Mouse (Mus musculus): ENCODE results near the gene Arap1.
A peak's percentile ranks its signal among the peaks of the same experiment; 100 is the strongest.

Gene Arap1

DNA sequence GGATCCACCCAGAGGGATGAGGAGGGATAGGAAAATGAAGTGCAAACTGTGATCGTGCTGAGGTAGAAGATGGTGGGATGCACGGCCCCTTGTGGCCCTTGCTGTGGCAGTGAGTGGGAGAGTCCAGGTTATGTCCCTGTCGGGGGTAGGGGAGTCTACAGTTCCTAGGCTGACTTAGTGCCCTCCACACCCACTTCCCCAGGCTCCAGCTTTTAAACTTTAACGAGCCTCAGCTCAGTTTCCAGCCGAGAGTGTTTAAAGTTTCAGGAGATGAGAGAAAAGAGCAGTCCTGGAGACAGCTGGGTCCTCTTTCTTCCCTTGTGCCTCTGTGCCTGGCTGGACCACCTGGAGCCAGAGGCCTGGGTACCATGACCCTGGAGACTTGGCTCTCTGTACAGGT is 20.6 kb upstream of the Arap1 start:
- no peak for DNase-seq (ENCODE audit: low spot score in 2 of 2)

DNA sequence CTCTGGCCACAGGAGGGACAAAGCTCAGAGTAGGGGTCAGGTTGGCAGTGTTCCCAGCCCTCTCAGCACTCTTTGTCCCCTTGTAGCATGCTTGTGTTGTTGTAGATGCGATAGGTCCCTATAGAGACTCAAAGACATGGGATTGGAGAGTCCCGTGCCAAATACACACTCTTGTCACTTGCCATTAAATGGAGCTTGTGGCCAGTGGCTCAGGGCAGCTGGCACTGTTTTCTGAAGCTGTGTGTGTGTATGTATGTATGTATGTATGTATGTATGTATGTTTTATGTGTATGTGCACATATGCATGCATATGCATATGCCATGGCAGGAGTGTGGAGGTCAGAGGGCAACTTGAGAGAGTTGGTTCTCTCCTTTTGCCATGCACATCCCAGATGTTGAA is 20.1 kb upstream of the Arap1 start:
- no peak for DNase-seq (ENCODE audit: low spot score in 2 of 2)

GRCm38 (mm10) chr7:101328621-101329158 is 19.2 kb upstream of the Arap1 start:
- peak; percentile 70 to 81 for DNase-seq (ENCODE audit: low spot score in 2 of 2)

- no peak for DNase-seq (ENCODE audit: low spot score in 2 of 2)
Measured at GRCm38 (mm10) chr7:101329606-101330005, 18.3 kb upstream of the Arap1 start.

DNA sequence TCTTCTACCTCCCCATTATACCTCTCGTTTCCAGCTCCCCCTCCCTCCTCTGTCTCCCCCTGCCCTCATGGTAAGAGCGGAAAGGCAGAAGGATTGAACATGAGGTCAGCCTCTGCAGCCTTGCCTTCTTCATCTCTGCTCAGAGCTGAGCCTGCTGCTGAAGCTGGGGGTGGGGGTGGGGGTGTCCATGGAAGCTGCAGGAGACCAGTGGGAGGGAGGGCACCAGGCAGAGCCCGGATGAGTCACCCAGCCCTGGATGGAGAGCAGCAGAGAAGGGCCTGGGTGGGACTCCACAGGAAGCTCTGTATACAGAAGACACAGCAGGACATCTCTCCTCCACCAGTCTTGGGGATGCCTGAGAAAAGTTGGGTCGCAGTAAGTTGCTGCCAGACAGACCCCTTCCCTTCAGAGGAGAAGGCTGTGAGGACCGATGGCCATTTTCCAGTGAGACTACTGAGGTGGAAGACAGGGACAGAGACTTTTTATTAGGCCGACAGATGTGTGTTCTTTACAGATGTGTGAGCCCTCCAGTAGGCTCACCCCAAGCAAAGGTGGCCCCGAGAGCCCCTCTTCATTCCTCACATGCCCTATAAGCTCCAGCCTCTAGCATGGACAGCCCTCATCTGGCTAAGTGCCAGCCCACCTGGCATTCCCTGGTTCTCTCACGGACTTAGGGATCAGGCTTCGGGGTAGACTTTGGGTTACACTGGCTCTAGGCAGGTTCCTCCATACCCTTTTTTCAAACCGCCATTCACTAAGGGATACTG is 17.6 kb upstream of the Arap1 start:
- DNase-seq (ENCODE audit: low spot score in 2 of 2) = no peak

- DNase-seq (ENCODE audit: low spot score in 2 of 2) = no peak
Measured at GRCm38 (mm10) chr7:101330841-101331173, 17.1 kb upstream of the Arap1 start.

DNA sequence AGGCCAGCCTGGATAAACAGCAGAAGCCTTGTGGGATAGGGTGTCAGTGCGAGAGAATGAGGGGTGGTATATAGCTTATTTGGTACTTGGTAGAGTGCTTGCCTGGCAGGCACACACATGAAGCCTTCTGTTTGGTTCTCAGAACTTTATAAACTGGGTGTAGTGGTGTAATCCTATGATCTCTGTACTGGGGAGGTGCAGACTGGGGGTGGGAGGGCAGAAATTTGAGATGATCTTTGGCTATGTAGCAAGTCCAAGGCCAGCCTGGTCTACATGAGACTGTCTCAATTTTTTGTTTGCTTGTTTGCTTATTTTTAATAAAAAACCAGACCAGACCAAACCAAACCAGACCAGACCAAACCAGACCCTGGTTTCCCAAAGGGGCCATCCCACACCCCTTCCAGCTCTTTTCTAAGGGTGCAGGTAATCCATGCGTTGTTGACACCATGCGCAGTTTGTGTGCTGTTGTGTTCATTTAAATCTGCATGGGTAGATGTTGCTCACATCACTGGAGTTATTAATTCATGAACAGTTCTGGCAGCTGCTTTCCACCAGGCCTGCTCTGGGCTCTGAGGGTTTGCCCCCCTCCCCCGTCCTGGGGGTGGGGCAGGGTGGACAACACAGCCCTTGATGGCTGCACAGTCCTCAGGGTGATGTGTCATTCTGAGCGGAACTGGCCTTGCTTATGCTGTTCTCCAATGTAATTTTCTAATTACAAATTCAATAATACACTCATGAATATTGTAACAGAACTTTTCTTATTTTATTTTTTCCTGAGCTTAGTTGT is 15.6 kb upstream of the Arap1 start:
- no peak for DNase-seq (ENCODE audit: low spot score in 2 of 2)

DNA sequence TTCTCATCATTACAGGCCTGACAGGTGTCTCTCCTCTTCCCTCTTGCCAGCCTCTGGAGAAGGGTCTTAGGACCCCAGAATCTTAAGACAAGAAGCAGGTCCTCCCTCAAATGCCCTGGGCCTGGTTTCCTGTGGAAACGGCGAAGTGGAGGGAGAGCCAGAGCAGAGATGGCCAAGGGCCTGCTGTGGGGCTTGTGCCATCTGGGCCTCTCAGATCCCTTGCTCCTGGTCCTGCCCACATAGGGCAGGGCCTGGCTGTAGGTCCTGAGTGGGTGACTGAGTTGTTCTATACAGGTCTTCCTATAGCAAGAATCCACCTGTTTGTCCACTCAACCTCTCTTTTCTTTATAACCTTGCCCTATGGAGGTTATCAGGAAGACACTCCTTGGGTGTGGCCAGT is 12.6 kb upstream of the Arap1 start:
- DNase-seq (ENCODE audit: low spot score in 2 of 2) = no peak

DNA sequence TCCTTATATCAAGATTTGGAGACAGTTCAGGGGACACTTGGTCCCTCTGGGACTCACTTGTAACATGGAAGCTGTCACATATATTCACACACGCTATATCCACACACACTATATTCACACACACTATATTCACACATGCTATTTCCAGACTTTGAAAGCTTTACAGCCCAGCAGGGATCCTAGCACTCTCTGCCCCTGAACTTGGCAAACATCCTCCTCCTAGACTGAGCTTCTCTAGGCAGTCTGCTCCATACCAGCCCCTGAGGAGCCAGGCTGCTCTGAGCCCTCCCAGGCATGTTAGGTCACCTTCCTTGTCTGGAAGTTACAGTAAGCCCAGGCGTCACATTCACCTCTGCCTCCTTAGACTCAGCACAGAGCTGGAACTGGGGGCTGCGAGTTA is 11.2 kb upstream of the Arap1 start:
- no peak for DNase-seq (ENCODE audit: low spot score in 2 of 2)

GRCm38 (mm10) chr7:101337401-101337800 is 10.5 kb upstream of the Arap1 start:
- no peak for DNase-seq (ENCODE audit: low spot score in 2 of 2)

- DNase-seq (ENCODE audit: low spot score in 2 of 2) = no peak
Measured at GRCm38 (mm10) chr7:101341405-101341804, 6.5 kb upstream of the Arap1 start.

DNA sequence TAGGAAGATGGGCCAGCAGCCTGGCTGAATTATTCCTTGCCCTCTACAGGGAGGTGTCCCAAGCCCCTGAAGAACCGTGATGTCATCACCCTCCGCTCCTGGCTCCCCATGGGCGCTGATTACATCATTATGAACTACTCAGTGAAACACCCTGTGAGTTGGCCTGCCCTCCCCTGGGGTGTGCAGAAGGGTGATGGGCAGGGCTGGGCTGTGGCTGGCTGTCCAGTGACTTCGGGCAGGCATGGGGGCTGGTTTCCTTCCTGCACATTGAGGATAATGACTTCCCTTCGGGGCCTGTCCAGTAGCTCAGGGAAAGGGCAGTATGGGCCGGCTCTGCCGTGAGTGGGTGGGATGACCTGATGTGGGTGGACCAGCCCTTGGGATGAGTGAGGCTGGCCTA is 4.7 kb upstream of the Arap1 start:
- DNase-seq (ENCODE audit: low spot score in 2 of 2) = no peak

DNA sequence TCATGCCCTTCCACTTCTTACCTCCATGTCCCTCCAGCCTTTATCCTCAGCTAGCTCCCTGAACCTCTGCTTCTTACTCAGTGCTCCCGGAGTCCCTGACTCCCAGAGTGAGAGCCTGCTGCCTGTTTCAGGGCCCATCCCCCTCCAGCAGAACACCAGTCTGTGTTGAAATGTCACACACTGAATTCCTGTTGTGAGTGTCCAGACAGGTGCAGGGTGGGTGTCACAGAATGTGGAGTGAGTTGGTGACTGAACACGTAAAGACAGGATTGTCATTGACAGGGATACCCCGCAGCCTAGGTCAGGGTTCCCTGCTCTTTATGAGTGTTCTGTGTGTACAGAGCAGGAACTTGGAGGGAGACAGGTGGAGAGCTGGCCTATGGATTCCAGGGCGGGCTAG is 3.0 kb upstream of the Arap1 start:
- DNase-seq (ENCODE audit: low spot score in 2 of 2) = no peak

GRCm38 (mm10) chr7:101346991-101347390 is 876 bp upstream of the Arap1 start:
- no peak for DNase-seq (ENCODE audit: low spot score in 2 of 2)

DNA sequence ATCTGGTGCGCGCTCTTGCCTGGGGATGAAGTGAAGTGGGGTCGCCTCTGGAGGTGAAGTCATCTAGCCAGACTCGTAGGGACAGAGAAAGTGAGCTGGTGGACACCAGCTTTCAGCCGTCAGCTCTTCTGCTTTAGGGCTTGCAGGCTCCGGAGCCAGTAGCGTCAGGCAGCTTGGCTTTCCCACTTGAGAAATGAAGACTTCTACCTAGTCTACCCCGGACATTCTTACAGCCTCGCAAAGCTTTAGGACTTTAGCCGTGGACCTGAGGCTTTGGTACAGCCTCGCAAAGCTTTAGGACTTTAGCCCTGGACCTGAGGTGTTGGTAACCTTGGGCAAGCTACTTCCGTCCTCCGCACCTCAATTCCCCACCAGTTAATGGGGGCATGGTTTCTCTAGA is 445 bp downstream of the Arap1 start:
- no peak for DNase-seq (ENCODE audit: low spot score in 2 of 2)

- peak; percentile 14 to 44 for DNase-seq (ENCODE audit: low spot score in 2 of 2)
Measured at GRCm38 (mm10) chr7:101349861-101350260, 2.0 kb downstream of the Arap1 start.

- no peak for DNase-seq (ENCODE audit: low spot score in 2 of 2)
Measured at GRCm38 (mm10) chr7:101352404-101352803, 4.5 kb downstream of the Arap1 start.

DNA sequence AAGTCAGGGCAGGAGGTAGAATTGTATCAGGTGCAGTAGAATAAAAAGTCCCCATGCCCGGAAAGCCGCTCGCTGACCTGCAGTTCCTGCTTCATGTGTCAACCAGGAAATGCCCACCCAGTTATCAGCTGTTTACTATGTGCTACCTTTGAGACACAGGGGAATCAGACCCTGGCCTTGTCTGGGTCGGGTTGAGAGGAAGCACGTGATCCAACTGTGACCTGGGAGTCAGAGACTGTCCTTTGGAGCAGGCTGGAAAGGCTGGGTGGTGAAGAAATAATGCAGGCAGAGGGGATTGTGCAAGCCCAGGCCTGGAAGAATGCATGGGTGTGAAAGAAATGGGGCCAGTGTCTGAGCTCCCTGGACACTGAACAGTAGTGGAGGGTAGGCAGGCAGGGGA is 6.6 kb downstream of the Arap1 start:
- DNase-seq (ENCODE audit: low spot score in 2 of 2) = no peak

- no peak for DNase-seq (ENCODE audit: low spot score in 2 of 2)
Measured at GRCm38 (mm10) chr7:101355551-101356100, 7.8 kb downstream of the Arap1 start.

DNA sequence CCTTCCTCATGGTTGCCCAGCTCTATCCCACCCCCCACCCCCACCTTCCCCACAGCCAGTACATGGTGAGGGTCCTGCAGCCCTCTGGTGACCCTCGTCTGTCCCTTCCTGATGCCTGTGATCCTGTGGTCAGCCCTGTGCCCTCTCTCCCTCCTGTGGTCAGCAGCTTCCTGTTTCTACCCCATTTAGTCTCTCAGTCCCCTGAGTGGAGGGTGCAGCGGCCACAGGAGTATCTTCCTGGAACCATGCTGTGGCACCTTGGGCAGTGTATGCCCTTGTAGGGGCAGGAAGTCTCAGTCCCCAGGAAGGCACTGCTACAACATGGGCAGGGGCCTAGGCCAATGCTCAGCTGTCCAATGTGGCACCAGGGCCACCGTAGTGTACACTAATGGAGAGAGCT is 9.0 kb downstream of the Arap1 start:
- no peak for DNase-seq (ENCODE audit: low spot score in 2 of 2)

DNA sequence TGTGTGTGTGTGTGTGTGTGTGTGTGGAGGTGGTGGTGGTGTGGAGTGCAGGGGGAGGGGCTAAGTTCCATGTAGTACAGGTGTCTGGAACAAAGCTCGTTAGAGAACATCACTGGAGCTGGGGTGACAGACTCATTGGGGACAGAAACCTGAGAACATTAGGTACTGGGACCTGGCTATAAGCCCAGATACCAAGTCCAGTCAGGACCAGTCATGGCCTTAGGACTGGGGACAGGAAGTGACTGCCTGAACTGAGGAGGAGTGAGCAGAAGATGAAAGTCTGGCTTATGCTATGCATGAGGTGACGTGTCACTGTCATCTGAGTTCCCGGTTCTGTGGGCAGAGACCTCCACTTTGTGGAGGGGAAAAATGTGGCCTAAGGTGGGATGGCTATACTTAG is 12.5 kb downstream of the Arap1 start:
- no peak for DNase-seq (ENCODE audit: low spot score in 2 of 2)

GRCm38 (mm10) chr7:101361021-101361420 is 13.2 kb downstream of the Arap1 start:
- DNase-seq (ENCODE audit: low spot score in 2 of 2) = no peak

DNA sequence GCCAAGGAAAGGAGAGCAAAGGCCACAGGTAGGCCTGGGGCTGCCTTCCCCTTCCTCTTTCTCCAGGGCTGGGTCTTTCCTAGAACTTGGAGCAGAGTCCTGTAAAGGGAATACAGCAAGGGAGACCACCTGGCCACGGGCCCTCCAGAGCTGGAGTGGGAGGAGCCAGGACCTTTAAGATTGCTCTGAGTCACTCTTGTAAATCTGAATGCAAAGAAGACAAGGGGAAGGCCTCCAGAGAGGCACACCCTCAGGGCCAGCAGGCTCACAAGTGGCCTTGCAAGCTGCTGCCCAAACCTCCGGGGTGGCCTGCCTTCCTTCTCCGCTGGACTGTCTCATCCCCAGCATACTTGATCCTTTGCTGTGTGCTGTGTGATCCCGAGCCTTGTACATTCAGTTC is 13.9 kb downstream of the Arap1 start:
- no peak for DNase-seq (ENCODE audit: low spot score in 2 of 2)
